Mouse (Mus musculus) adrenal gland, adult 10 weeks (tissue): ENCODE measurements around the gene Etv4. TPM values are rescaled to one million over a fixed set of nuclear protein-coding genes. Genes with fewer than 3 reads are reported as not detected.

Experiments used
- polyA plus RNA-seq: library from polyadenylated mRNA; stranded (reverse); fragments of 350-450 nt; fragmentation: Illumina TruSeq; extraction: RNeasy Lipid Tissue Mini Kit (QIAGEN cat#74804); gene quantifications from one replicate; pipeline ENCODE4 v1.2.3, GENCODE M21; 2014; ENCODE audit warnings: low read depth, low replicate concordance

Etv4 gene
- polyA plus RNA-seq, result not detected

GRCm38 (mm10) chr11:101785143-101785851 lies at the start of gene Etv4:
Gene Etv4, minus strand, starts transcription at chr11:101785371.

GRCm38 (mm10) chr11:101732518-101733440 lies 52.4 kb downstream of the Etv4 start, which contains the start of gene Dhx8:
Gene Dhx8, plus strand, starts transcription at chr11:101732919.

Other genes starting within 250 kb of the Etv4 start
- 3.9 TPM for gene Brca1, start 233.4 kb downstream of the Etv4 start, polyA plus RNA-seq
- gene Nbr1, start 233.2 kb downstream of the Etv4 start, polyA plus RNA-seq, result 196 TPM
- gene Tmem106a, start 203.1 kb downstream of the Etv4 start, polyA plus RNA-seq, result 8.6 TPM
- not detected for gene Gm11634, start 186.1 kb downstream of the Etv4 start, polyA plus RNA-seq
- 2.0 TPM for gene Rdm1, start 158.2 kb downstream of the Etv4 start, polyA plus RNA-seq
- 2.3 TPM for gene Arl4d, start 119.8 kb downstream of the Etv4 start, polyA plus RNA-seq
- 23.8 TPM for gene Dhx8, start 52.5 kb downstream of the Etv4 start, polyA plus RNA-seq
- 1.2 TPM for gene Meox1, start 109.0 kb upstream of the Etv4 start, polyA plus RNA-seq
- gene Sost, start 181.6 kb upstream of the Etv4 start, polyA plus RNA-seq, result not detected
- not detected for gene Cfap97d1, start 198.9 kb upstream of the Etv4 start, polyA plus RNA-seq
- 73.0 TPM for gene Dusp3, start 201.6 kb upstream of the Etv4 start, polyA plus RNA-seq
- 3.6 TPM for gene Mpp3, start 243.1 kb upstream of the Etv4 start, polyA plus RNA-seq